Mouse (Mus musculus) small intestine, adult 2 months (tissue): ENCODE measurements around the gene Slc9b2.

Experiments
- CTCF ChIP-seq: fragments of 200-500 bp; IDR thresholded peaks from 2 replicates; pipeline ENCODE4 v1.5.1; 2012; ENCODE audit warnings: low read depth, mild to moderate bottlenecking, control low read depth, inconsistent platforms, low read length, moderate library complexity, mixed read lengths; ENCODE audit not compliant: insufficient replicate concordance, insufficient read length; ENCODE audit errors: extremely low read depth
- POLR2A ChIP-seq: fragments of 200-500 bp; IDR thresholded peaks from 2 replicates; pipeline ENCODE4 v1.6.1; 2012; ENCODE audit warnings: low read depth, mild to moderate bottlenecking, control low read depth, inconsistent platforms, low read length, moderate library complexity

DNA sequence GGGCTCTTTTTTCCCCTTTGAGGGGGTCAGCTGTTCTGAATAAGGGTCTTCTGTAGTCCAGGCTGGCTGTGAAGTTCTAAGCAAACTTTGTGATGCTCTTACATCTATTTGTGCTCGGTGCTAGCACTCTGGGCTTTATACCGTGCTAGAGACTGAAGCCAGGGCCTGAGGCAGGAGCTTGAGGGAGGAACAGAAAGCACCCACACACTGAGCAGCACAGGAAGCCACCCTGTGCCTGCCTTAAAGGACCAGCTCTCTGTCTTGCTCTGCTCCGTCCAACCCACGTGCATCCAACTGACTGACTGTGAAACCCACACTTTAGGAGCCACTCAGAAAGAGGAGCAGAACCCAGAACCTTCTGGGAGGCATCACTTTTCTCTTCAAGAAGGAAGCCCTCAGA, 27.3 kb upstream of the Slc9b2 start:
- no peak for TF ChIP-seq POLR2A
- no peak for TF ChIP-seq CTCF
